Comparison of ENCODE assay signal across 34 mouse cellular contexts in the genomic region with DNA sequence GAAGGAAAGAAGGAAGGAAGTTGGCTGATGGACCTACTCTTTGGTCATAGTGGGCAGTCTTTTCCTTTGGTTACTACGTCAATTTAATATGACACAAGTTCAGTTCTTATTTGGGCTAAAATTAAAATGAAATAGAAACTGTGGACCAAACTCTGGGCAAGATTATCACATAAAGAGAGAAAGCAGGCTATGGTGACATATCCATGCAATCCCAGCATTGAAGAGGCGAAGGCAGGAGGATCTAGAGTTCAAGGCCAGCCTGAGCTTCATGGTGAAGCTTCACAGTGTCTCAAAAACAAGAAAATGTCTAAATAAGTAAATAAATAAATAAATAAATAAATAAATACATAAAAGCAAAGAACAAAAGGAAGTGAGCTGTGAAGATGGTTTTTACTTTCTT.
"Had no signal": no experiment of that assay in that cellular context is flagged by ENCODE, and none has a peak within 500 bp of the region (broad histone marks: within the 10 kb centered on the region; RNA-seq: fewer than 3 reads in every experiment).

No protein-coding gene starts in this region.

- H3K4me3 ChIP-seq: heart, embryonic 10.5 days; heart, embryonic 12.5 days; heart, embryonic 13.5 days; heart, embryonic 15.5 days; hindbrain, embryonic 10.5 days; hindbrain, embryonic 12.5 days; hindbrain, embryonic 13.5 days; hindbrain, embryonic 15.5 days; intestine, embryonic 15.5 days; kidney, embryonic 15.5 days; layer of hippocampus, adult 2 months had no signal

- H3K9ac ChIP-seq: heart, embryonic 12.5 days; heart, embryonic 13.5 days; heart, embryonic 15.5 days; hindbrain, embryonic 12.5 days; hindbrain, embryonic 13.5 days; hindbrain, embryonic 14.5 days; hindbrain, embryonic 15.5 days; intestine, embryonic 15.5 days; kidney, embryonic 15.5 days had no signal

- H3K27ac ChIP-seq: heart, embryonic 10.5 days; heart, embryonic 13.5 days; heart, embryonic 15.5 days; hindbrain, embryonic 10.5 days; hindbrain, embryonic 12.5 days; hindbrain, embryonic 13.5 days; hindbrain, embryonic 14.5 days; hindbrain, embryonic 15.5 days; hindbrain, postnatal 0 days; intestine, embryonic 15.5 days; kidney, embryonic 15.5 days; kidney, postnatal 0 days; layer of hippocampus, adult 2 months had no signal

- H3K4me1 ChIP-seq: heart, embryonic 10.5 days; heart, embryonic 12.5 days; heart, embryonic 13.5 days; heart, embryonic 15.5 days; hindbrain, embryonic 10.5 days; hindbrain, embryonic 12.5 days; hindbrain, embryonic 13.5 days; hindbrain, embryonic 15.5 days; intestine, embryonic 15.5 days; kidney, embryonic 15.5 days had no signal

- DNase-seq: heart, postnatal 10 days; heart, postnatal 14 days; heart, postnatal 36 days; heart, postnatal 4 days; kidney, adult 11 months; kidney, adult 18-20 months; kidney, adult 8-10 months; kidney, adult 9 months; kidney, postnatal 10 days; kidney, postnatal 14 days; kidney, postnatal 25 days; kidney, postnatal 36 days; kidney, postnatal 4 days; layer of hippocampus, adult 9-11 months; layer of hippocampus, postnatal 36 days had no signal

- H3K4me2 ChIP-seq: heart, embryonic 11.5 days; heart, embryonic 12.5 days; heart, embryonic 13.5 days; heart, embryonic 15.5 days; hindbrain, embryonic 12.5 days; hindbrain, embryonic 13.5 days; hindbrain, embryonic 14.5 days; hindbrain, embryonic 15.5 days; intestine, embryonic 15.5 days; kidney, embryonic 15.5 days had no signal

- ATAC-seq: hindbrain, embryonic 16.5 days; hindbrain, postnatal 0 days; inflammation-experienced regulatory T-cells, adult 6 months; intestine, embryonic 15.5 days; intestine, embryonic 16.5 days; intestine, postnatal 0 days had no signal

- H3K27me3 ChIP-seq: heart, embryonic 12.5 days; heart, embryonic 13.5 days; heart, embryonic 15.5 days; hindbrain, embryonic 12.5 days; hindbrain, embryonic 13.5 days; hindbrain, embryonic 15.5 days; intestine, embryonic 15.5 days; kidney, embryonic 15.5 days had no signal

- H3K9me3 ChIP-seq: heart, embryonic 10.5 days; heart, embryonic 13.5 days; hindbrain, embryonic 10.5 days; hindbrain, embryonic 12.5 days; hindbrain, embryonic 13.5 days; hindbrain, embryonic 15.5 days; intestine, embryonic 15.5 days; kidney, embryonic 15.5 days had no signal

- H3K36me3 ChIP-seq: heart, embryonic 10.5 days; heart, embryonic 12.5 days; heart, embryonic 13.5 days; heart, embryonic 15.5 days; hindbrain, embryonic 10.5 days; hindbrain, embryonic 12.5 days; hindbrain, embryonic 13.5 days; hindbrain, embryonic 15.5 days; intestine, embryonic 15.5 days; kidney, embryonic 15.5 days had no signal
